Mouse (Mus musculus): ENCODE results near the gene Eepd1.

- TF ChIP-seq CTCF (IDR thresholded peaks at IDR 0.05; ENCODE audit: low read depth) (no peak), EP300 (IDR thresholded peaks at IDR 0.05; ENCODE audit: low read depth) (no peak)
Observed at GRCm38 (mm10) chr9:25592355-25592955, 111.1 kb downstream of the Eepd1 start.
